Mouse (Mus musculus) ES-Bruce4 (cell line): ENCODE data around the gene Ankrd33b.

Experiments used
- CTCF ChIP-seq: IDR thresholded peaks from one replicate; pipeline ENCODE4 v1.8.1; 2011; ENCODE audit warnings: low read depth, low read length
- EP300 ChIP-seq: IDR thresholded peaks from 2 replicates; pipeline ENCODE4 v1.6.1; 2011; ENCODE audit warnings: low read depth, low read length; ENCODE audit not compliant: insufficient read depth
- POLR2A ChIP-seq: IDR thresholded peaks from one replicate; pipeline ENCODE4 v1.8.1; 2011; ENCODE audit warnings: low read length; ENCODE audit not compliant: insufficient read depth

- TF ChIP-seq POLR2A (no peak), CTCF (no peak), EP300 (no peak)
These were observed at the start of gene Ankrd33b for GRCm38 (mm10) chr15:31367481-31368200.
